Mouse (Mus musculus): ENCODE data around the gene Cfap54.

Gene Cfap54

GRCm38 (mm10) chr10:93095827-93096226, 14.4 kb upstream of the Cfap54 start:
- no peak for DNase-seq

- peak; percentile 29 to 37 for DNase-seq
Measured at GRCm38 (mm10) chr10:93094957-93095580, 13.7 kb upstream of the Cfap54 start.

GRCm38 (mm10) chr10:93091928-93092327, 10.5 kb upstream of the Cfap54 start:
- no peak for DNase-seq

DNA sequence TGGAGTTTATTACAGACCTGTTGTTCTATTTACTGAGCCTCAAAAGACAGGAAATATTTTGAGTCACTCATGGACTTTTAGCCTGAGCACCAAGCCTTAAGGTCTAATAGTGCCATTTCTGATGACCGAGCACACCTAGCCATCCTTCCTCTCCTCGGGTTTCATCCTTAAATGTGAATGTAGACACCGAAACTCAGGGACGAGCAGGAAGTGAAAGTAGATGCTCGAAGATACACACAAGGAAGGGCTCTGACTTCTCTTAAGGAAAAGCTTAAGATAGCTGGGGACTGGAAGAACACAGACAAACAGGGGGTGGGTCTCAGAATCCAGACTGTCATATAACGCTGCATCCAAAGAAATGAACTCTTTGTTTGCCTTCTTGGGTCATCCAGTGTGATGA, 8.8 kb upstream of the Cfap54 start:
- DNase-seq, result no peak

- no peak for DNase-seq
Measured at GRCm38 (mm10) chr10:93088396-93089048, 7.1 kb upstream of the Cfap54 start.

DNA sequence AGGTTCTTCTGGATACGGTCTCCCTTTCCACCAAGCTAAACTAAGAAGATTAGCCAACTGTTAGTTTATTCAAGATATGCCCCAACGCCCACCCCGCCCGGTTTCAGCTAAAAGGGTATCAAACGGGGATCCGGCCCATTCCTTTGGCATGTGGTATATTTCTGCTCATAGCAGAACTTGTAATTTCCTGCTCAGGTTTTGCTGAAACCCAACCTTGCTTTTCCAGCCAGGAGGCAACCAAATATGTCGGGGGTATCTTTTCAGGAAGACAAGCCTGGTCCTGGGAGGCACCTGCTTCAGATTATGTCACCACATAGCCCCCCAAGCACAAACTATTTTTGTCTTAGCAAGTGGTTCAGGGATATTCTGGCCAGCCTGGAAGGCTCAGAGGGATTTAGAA, 6.1 kb upstream of the Cfap54 start:
- no peak for DNase-seq

- no peak for DNase-seq
Measured at GRCm38 (mm10) chr10:93083963-93084340, 2.5 kb upstream of the Cfap54 start.

GRCm38 (mm10) chr10:93083198-93083962, 2.0 kb upstream of the Cfap54 start:
- DNase-seq, result peak in 1 of 2 experiments; percentile 13

GRCm38 (mm10) chr10:93079486-93079885, 1.9 kb downstream of the Cfap54 start:
- DNase-seq, result no peak

DNA sequence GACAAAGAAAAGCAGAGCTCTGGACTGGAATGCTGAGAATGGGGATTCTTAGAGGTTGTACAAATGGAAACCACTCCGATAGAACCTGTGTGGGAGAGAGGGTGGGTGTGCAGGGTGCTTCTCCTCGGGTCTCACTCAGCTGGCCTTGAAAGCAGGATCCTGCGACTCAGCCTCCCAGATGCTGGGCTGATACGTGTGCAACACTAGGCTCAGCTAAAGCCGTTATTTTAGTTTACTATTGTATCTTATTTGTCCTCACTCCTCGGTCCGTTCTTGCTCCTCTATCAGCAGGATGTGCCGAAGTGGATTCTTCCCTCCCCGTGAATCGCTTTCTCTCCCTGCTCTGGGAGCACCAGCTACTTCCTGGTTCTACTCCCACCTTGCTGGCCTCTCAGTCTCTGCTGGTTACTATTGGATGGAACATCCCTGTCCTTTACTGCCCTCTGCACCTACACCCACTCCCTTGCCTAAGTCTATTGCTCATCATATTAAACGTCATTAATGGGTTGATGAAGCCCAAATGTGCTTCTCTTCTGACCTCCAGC, 3.4 kb downstream of the Cfap54 start:
- DNase-seq, result no peak

DNA sequence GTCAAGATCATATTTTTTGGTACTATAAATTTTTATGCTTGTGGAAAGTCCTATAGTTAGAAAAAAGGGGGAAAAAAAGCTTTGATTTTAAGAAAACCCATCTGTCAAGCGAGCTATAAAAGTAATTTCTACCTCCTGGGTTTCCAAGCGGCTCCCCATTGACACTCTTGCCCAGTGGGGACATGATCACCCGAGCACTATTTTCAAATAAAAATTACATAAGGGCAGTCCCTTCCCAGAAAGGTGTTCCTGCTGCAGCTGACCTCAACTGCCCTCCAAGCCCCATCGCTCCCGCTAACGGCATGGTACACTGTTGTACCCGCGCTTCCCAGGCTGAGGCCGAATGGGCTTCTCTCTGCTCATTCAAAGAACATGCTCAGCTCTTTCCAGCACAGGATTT, 5.0 kb downstream of the Cfap54 start:
- no peak for DNase-seq

GRCm38 (mm10) chr10:93075856-93076255, 5.6 kb downstream of the Cfap54 start:
- no peak for DNase-seq

DNA sequence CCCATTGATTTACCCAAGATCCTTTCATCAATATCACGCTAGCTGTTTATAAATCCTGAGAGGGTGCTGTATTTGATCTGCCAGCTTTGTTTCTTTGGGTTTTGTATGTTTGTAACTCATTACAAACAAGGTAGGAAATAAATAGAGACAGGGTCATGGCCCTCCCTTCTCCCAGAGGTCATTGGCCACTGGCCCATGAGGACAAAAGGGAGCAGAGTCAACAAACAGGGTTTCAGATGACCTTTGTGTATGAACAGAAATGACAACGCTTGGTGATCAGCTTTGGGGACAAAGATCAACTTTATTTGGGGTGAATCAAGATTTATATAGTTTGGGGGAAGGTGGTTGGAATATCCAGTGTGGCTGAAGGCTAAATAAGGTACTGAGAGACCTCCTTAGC, 8.6 kb downstream of the Cfap54 start:
- DNase-seq, result no peak

DNA sequence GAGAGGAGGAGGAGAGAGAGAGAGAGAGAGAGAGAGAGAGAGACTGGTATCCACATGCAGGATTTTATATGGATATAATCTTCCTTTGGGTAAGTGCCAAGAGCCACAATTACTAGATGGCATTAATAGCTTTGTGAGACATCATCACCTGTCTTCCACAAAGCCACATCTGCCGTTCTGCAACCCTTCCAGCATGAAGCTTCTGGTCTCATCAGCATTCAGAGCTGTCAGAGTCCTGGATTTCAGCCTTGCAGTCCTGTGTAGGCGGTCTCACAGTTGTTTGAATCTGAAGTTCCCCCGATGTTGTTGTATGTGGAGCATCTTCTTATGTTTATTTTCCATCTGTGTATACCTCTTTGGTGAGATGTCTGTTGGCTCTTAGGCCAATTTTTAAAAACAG, 9.7 kb downstream of the Cfap54 start:
- DNase-seq, result no peak

DNA sequence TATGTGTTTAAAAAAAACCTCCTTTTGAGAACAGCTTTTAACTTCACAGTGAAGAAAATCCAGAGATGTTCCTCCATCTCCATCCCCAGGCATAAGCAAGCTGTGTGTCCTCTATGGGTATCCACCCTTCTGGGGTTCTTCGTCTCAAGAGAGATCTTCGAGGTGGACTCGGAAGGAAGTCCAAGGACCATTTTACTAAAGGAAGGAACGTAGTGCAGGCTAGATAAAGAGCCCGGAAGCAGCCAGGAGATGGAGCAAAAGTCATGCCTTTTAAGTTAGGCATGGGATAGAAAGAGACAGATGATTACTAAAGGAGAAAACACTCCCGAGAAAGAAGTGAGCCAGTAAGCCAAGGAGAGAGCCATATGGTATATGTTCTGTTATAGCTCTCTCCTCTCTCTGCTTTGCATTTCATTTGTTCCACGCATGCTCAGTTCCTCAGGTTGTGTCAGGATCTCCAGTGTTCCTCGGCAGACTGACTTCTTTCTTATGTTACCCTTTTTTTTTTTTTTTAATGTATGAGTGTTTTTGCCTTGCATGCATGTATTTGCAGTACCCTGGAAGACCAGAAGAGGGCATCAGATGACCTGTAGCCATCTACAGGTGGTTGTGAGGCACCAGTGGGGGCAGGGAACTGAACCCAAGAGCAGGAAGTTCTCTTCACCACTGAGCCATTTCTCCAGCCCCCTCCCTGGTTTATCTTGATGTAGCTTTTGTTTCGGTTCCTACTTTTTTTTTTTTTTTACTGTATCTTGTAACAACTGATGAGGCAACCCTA, 11.1 kb downstream of the Cfap54 start:
- peak; percentile 56 to 80 for DNase-seq

- no peak for DNase-seq
Measured at GRCm38 (mm10) chr10:93069721-93070120, 11.7 kb downstream of the Cfap54 start.

DNA sequence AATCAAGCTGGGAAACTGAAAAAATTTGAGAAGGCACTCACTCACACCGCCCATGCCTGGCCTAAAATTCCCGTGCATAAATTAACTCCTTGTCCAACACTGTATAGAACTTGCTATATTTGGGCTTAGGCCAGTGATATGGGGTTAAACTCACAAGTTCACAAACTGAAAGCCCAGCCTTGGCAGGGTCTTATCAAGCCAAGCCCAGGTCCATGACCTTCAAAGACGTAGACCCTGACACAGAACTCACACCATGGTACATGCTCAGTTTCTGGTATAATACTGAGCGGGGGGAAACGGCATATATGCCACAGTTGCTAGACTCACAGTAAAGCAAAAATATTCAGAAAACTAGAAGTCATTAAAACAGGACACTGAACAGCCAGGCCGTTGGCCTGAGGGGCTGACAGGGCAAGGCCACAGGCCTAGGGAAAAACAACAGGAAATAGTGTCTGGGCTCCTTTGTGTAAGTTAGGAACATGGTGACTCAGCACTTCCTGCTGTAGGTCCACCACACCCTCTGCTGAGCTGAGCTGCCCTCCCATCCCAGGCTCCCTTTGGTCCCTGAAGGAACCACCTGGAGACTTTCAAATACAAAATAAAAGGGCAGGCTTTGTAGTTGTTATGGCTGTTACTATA, 12.3 kb downstream of the Cfap54 start:
- DNase-seq, result peak; percentile 40 to 64

- no peak for DNase-seq
Measured at GRCm38 (mm10) chr10:93064973-93065372, 16.4 kb downstream of the Cfap54 start.

DNA sequence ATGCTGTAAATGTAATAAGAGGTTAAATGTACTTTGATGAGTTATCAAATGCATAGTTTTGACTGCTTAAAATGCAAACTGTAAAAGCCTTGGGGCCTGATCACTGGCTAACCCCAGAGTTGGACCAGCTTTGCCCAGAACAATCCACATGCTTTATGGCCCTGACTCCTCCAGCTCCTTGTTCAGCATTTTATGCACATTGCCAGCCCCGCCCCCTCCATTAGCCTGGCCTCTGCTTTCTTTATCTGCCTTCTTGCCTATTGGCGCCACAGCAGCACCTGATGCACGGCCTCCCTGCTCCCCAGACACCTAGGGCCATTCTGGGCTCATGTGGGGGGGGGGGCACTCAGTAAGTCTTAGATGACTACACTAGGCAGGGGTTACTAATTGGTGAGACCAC, 17.8 kb downstream of the Cfap54 start:
- DNase-seq, result no peak

GRCm38 (mm10) chr10:93062395-93062794, 19.0 kb downstream of the Cfap54 start:
- DNase-seq, result no peak

DNA sequence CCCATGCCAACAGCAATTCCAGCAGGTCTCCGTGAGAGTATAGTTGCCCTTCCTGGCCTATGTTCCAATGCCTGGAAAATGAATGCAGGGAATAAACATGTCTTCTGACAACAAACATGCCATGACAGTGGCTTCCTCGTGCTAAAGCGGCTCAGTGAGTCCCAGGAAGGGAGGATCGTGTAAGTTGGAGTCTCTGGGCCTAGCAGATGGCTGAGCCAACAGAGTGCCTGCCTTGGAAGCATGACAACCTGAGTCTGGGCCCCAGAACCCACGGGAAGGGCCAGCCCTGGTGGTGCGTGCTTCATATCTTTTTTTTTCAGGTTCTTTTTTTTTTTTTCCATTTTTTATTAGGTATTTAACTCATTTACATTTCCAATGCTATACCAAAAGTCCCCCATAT, 27.6 kb downstream of the Cfap54 start:
- DNase-seq, result no peak

DNA sequence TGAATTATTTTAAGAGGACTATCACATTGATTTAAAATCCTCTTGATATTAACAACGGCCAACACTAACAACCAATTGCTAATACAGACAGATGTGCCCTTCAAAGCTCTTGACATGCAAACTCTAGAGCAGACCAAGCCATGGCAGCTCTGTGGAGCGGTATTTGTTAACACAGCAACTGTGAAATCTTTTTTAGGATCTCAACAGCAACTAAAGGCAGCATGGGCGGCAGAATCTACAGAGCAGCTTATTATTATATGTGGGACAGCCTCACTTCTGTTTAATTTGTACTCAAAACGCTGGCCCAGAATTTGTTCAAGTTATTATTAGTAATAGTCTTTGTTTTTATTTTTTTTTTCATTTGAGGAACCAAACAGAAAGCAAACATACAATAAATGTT, 28.1 kb downstream of the Cfap54 start:
- DNase-seq, result no peak

Data from lung, postnatal 4 days (tissue).